Mouse (Mus musculus): Measurements from ENCODE around the gene Rps3.

Rps3 gene

GRCm38 (mm10) chr7:99430246-99430645 is 53.3 kb downstream of the Rps3 start:
- TF ChIP-seq NANOG (IDR thresholded peaks at IDR 0.05; ENCODE audit: borderline replicate concordance, low read length) (no peak), CTCF (conservative IDR thresholded peaks at IDR 0.05; ENCODE audit: low read length) (no peak), POU5F1 (IDR thresholded peaks at IDR 0.05; ENCODE audit: borderline replicate concordance, low read length) (no peak)
- H3K4me3 ChIP-seq (replicated peaks; ENCODE audit: low read length), result no peak overlapping the region
- no peaks in the 10 kb centered on the region for H3K9me3 ChIP-seq (ENCODE audit: low read length)
- no peaks in the 10 kb centered on the region for H3K36me3 ChIP-seq (ENCODE audit: insufficient read depth, low read length)
- peaks cover 80% of the 10 kb centered on the region for H3K27me3 ChIP-seq (ENCODE audit: insufficient read depth, low read length)
- H3K4me1 ChIP-seq (replicated peaks; ENCODE audit: low read depth, low read length), result peaks cover 78% of the 10 kb centered on the region

GRCm38 (mm10) chr7:99429786-99430185 is 53.8 kb downstream of the Rps3 start:
- Histone ChIP-seq H3K4me1 (replicated peaks; ENCODE audit: low read depth, low read length) (peaks cover 82% of the 10 kb centered on the region), H3K27me3 (ENCODE audit: insufficient read depth, low read length) (peaks cover 80% of the 10 kb centered on the region), H3K9me3 (ENCODE audit: low read length) (no peaks in the 10 kb centered on the region), H3K36me3 (ENCODE audit: insufficient read depth, low read length) (no peaks in the 10 kb centered on the region), H3K4me3 (replicated peaks; ENCODE audit: low read length) (no peak overlapping the region)
- TF ChIP-seq POU5F1 (IDR thresholded peaks at IDR 0.05; ENCODE audit: borderline replicate concordance, low read length), result no peak
- TF ChIP-seq CTCF (conservative IDR thresholded peaks at IDR 0.05; ENCODE audit: low read length), result no peak

GRCm38 (mm10) chr7:99428836-99429235 is 54.7 kb downstream of the Rps3 start:
- Histone ChIP-seq H3K4me3 (replicated peaks; ENCODE audit: low read length) (no peak overlapping the region), H3K27me3 (ENCODE audit: insufficient read depth, low read length) (peaks cover 76% of the 10 kb centered on the region), H3K36me3 (ENCODE audit: insufficient read depth, low read length) (no peaks in the 10 kb centered on the region), H3K9me3 (ENCODE audit: low read length) (no peaks in the 10 kb centered on the region), H3K4me1 (replicated peaks; ENCODE audit: low read depth, low read length) (peaks cover 88% of the 10 kb centered on the region)
- TF ChIP-seq NANOG (IDR thresholded peaks at IDR 0.05; ENCODE audit: borderline replicate concordance, low read length), result no peak
- no peak for TF ChIP-seq POU5F1 (IDR thresholded peaks at IDR 0.05; ENCODE audit: borderline replicate concordance, low read length)
- TF ChIP-seq CTCF (conservative IDR thresholded peaks at IDR 0.05; ENCODE audit: low read length), result no peak

GRCm38 (mm10) chr7:99427987-99428386 is 55.6 kb downstream of the Rps3 start:
- no peaks in the 10 kb centered on the region for H3K9me3 ChIP-seq (ENCODE audit: low read length)
- H3K4me1 ChIP-seq (replicated peaks; ENCODE audit: low read depth, low read length), result peaks cover 82% of the 10 kb centered on the region
- H3K27me3 ChIP-seq (ENCODE audit: insufficient read depth, low read length), result peaks cover 71% of the 10 kb centered on the region
- H3K4me3 ChIP-seq (replicated peaks; ENCODE audit: low read length), result no peak overlapping the region
- H3K36me3 ChIP-seq (ENCODE audit: insufficient read depth, low read length), result no peaks in the 10 kb centered on the region
- TF ChIP-seq NANOG (IDR thresholded peaks at IDR 0.05; ENCODE audit: borderline replicate concordance, low read length) (no peak), CTCF (conservative IDR thresholded peaks at IDR 0.05; ENCODE audit: low read length) (no peak)
